Mouse (Mus musculus) neural tube, embryonic 13.5 days (tissue): ENCODE data around the gene Sec16a. TPM values are rescaled to one million over a fixed set of nuclear protein-coding genes. Genes with fewer than 3 reads are reported as not detected.

Experiments used
- ATAC-seq: fragments of 200-750 bp; cut with Nextera tagmentation; 2 replicates; pipeline ENCODE4 v1.8.0; 2017; ENCODE audit warnings: low read depth, mild to moderate bottlenecking, moderate TSS enrichment, moderate library complexity
- H3K27ac ChIP-seq: fragments of 300-500 bp; sonication (generic); replicated peaks from 2 replicates; pipeline ENCODE4 v1.5.1; 2015; ENCODE audit warnings: moderate library complexity, mild to moderate bottlenecking, inconsistent platforms
- H3K27me3 ChIP-seq: fragments of 300-500 bp; sonication (generic); 2 replicates; pipeline ENCODE4 v1.6.1; 2015; ENCODE audit warnings: mild to moderate bottlenecking, inconsistent platforms
- H3K36me3 ChIP-seq: fragments of 300-500 bp; sonication (generic); 2 replicates; pipeline ENCODE4 v1.6.1; 2015; ENCODE audit warnings: mild to moderate bottlenecking, inconsistent platforms
- H3K4me1 ChIP-seq: fragments of 300-500 bp; sonication (generic); replicated peaks from 2 replicates; pipeline ENCODE4 v1.6.1; 2015; ENCODE audit warnings: inconsistent platforms
- H3K4me2 ChIP-seq: fragments of 300-500 bp; sonication (generic); 2 replicates; pipeline ENCODE4 v1.6.1; 2015; ENCODE audit warnings: inconsistent platforms, mild to moderate bottlenecking, moderate library complexity
- H3K4me3 ChIP-seq: fragments of 300-500 bp; sonication (generic); 2 replicates; pipeline ENCODE4 v1.5.1; 2015; ENCODE audit warnings: mild to moderate bottlenecking, inconsistent platforms
- H3K9ac ChIP-seq: fragments of 300-500 bp; sonication (generic); 2 replicates; pipeline ENCODE4 v1.6.1; 2015; ENCODE audit warnings: moderate library complexity, mild to moderate bottlenecking, inconsistent platforms
- H3K9me3 ChIP-seq: fragments of 300-500 bp; sonication (generic); 2 replicates; pipeline ENCODE4 v1.6.1; 2016; ENCODE audit warnings: inconsistent platforms
- WGBS: fragments of 180-500 bp; shearing (Covaris S2); methylation state at CpG from one replicate; pipeline ENCODE4 v1.1.7; 2015; 5-methylcytosine and 5-hydroxymethylcytosine counted together
- polyA plus RNA-seq: library from polyadenylated mRNA; unstranded; fragments of >200 nt; fragmentation: Nextera tagmentation; extraction: Ambion mirVana; gene quantifications from 2 replicates; pipeline ENCODE4 v1.2.1, GENCODE M21; 2015

Sec16a gene
- polyA plus RNA-seq, 1 experiment from 2014 or later, result 18.4 TPM

DNA sequence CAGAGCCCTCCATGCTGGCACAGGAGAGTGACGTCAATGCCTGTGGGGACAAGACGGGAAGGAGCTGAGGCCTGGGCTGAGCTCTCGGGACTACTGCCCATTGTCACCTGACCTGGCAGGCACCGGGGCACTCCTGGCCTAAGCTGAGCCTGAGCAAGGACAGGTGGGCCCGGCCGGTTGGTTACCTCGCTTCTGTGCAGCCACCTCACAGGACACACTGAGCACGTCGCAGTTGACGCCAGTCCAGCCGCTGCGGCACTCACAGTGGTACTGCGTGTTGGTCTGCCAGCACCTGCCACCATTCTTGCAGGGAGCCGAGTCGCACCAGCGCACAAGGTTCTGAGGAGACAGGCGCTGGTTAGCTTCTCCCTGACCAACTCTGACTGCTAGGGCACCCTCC is 26.0 kb upstream of the Sec16a start:
- H3K27me3 ChIP-seq, result no peaks in the 10 kb centered on the region
- peaks cover 81% of the 10 kb centered on the region for H3K36me3 ChIP-seq
- no peak for ATAC-seq
- 92% methylated on average over 17 of the region's 17 CpGs for WGBS
- no peak overlapping the region for H3K27ac ChIP-seq
- H3K9ac ChIP-seq, result no peak overlapping the region
- no peak overlapping the region for H3K4me2 ChIP-seq
- no peaks in the 10 kb centered on the region for H3K9me3 ChIP-seq
- peaks cover 27% of the 10 kb centered on the region for H3K4me1 ChIP-seq
- H3K4me3 ChIP-seq, result no peak overlapping the region

DNA sequence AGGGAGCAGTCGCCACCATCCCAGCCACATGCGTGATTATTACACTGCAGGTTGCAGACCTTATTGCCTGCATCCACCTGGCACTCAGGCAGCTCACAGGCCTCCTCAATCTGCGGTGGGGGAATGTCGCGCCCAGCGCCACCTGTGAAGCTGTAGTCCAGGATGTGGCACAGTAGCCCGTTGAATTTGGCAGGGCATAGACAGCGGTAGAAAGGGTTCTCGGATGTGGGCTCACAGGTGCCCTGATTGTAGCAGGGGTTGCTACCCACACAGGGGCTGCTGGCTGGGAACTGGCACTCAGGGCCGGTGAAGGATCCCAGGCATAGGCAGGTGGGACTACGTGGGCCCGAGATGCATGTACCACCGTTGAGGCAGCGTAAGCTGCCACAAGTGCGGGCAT is 23.4 kb upstream of the Sec16a start:
- H3K4me3 ChIP-seq, result no peak overlapping the region
- H3K4me2 ChIP-seq, result no peak overlapping the region
- no peak for ATAC-seq
- 93% methylated on average over 15 of the region's 15 CpGs for WGBS
- H3K27ac ChIP-seq, result no peak overlapping the region
- no peaks in the 10 kb centered on the region for H3K9me3 ChIP-seq
- peaks cover 11% of the 10 kb centered on the region for H3K4me1 ChIP-seq
- H3K36me3 ChIP-seq, result peaks cover 91% of the 10 kb centered on the region
- no peaks in the 10 kb centered on the region for H3K27me3 ChIP-seq
- no peak overlapping the region for H3K9ac ChIP-seq

DNA sequence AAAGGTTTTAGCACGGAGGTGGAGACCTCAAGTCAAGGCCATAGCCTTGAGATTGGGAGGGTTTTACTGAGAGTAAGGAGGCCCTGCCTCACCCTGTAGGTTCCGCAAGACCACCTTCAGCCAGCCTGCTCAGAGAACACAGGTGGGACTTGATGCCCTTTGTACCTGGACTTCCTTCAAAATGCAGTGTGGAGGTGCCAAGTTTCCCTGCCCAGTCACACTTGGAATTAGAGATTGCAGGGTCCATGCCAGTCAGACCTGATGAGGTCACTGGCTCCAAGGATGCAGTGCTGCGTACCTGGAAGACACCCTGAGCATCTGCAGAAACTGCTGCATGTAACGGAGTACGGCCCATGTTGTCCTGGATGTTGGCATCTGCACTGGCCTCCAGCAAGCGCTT is 18.4 kb upstream of the Sec16a start:
- Histone ChIP-seq H3K9me3 (no peaks in the 10 kb centered on the region), H3K27ac (no peak overlapping the region), H3K27me3 (no peaks in the 10 kb centered on the region), H3K36me3 (peaks cover 87% of the 10 kb centered on the region), H3K9ac (no peak overlapping the region), H3K4me1 (peaks cover 17% of the 10 kb centered on the region), H3K4me2 (no peak overlapping the region), H3K4me3 (no peak overlapping the region)
- no peak for ATAC-seq
- WGBS, result 95% methylated on average over 6 of the region's 6 CpGs

DNA sequence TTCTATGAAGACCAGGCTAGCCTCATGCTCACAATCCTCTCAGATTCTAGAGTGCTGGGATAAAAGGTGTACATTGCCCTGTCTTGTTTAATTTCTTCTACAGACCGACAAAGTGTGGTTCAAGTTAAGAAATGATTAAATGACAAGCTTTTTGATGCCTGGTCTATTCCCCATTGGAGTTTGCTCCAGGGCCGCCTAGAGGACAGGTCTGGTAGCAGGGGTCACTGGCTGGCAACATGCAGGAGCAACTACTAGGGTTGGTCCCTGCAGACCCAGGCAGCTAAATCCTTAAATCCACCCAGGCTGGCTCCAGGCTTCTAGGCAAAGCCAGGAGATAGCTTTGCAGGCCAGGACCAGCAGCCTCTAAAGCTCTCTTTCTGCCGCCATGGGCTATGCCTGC is 18.0 kb upstream of the Sec16a start:
- Histone ChIP-seq H3K27me3 (no peaks in the 10 kb centered on the region), H3K27ac (0 out of 2 replicates have a peak overlapping the region, but pooled peaks have one; percentile 14), H3K4me2 (no peak overlapping the region), H3K9me3 (no peaks in the 10 kb centered on the region), H3K4me1 (peaks cover 18% of the 10 kb centered on the region), H3K36me3 (peaks cover 84% of the 10 kb centered on the region), H3K9ac (no peak overlapping the region), H3K4me3 (no peak overlapping the region)
- WGBS, result 85% methylated on average over 3 of the region's 3 CpGs
- no peak for ATAC-seq

DNA sequence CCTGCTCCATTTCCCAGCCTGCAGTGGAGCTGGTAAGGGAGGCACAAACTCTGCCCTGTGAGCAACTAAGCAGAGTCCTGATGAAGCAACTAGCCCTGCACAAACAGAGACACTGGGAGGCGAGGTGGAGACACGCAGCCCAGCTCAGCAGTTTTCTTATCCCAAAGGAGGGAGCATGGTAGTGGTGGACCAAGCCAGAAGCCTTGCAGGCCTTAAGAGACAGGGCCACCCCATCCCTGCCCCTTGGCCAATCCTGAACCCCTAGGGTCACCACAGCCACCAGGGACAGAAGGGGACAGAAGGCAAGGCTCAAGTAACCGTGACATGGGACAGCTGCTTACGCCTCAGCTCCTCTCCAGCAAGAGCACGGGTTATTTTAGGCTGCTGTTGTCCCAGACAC is 16.7 kb upstream of the Sec16a start:
- WGBS, result 89% methylated on average over 5 of the region's 5 CpGs

DNA sequence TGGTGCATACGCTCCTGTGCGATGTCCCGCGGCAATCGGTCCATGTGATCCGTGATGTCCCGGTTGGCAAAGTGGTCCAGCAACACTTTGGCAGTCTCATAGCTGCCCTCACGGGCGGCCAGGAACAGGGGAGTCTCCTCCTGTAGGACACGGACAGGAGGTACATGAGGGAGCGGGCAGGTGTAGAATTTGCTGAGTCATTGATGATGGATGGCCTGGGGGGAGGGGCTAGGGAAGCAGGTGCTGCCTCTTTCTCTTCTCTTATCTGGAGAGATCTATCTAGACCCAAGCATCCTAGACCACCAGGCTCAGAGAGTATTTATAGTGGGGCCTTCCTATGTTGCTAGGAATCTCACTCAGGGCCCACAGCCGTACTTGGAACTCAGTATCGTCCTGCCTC is 15.8 kb upstream of the Sec16a start:
- H3K27me3 ChIP-seq, result no peaks in the 10 kb centered on the region
- H3K4me2 ChIP-seq, result no peak overlapping the region
- no peak for ATAC-seq
- no peak overlapping the region for H3K9ac ChIP-seq
- H3K4me3 ChIP-seq, result no peak overlapping the region
- 0 out of 2 replicates have a peak overlapping the region, but pooled peaks have one; percentile 33 for H3K27ac ChIP-seq
- no peaks in the 10 kb centered on the region for H3K9me3 ChIP-seq
- WGBS, result 89% methylated on average over 13 of the region's 13 CpGs
- H3K4me1 ChIP-seq, result peaks cover 18% of the 10 kb centered on the region
- H3K36me3 ChIP-seq, result peaks cover 70% of the 10 kb centered on the region

More for the DNA sequence above, 16.7 kb upstream of the Sec16a start:
- no peak for ATAC-seq
- H3K4me2 ChIP-seq, result no peak overlapping the region
- no peaks in the 10 kb centered on the region for H3K9me3 ChIP-seq
- peaks cover 76% of the 10 kb centered on the region for H3K36me3 ChIP-seq
- no peak overlapping the region for H3K9ac ChIP-seq
- H3K27ac ChIP-seq, result 0 out of 2 replicates have a peak overlapping the region, but pooled peaks have one; percentile 2
- H3K4me1 ChIP-seq, result peaks cover 18% of the 10 kb centered on the region
- H3K4me3 ChIP-seq, result no peak overlapping the region
- no peaks in the 10 kb centered on the region for H3K27me3 ChIP-seq

DNA sequence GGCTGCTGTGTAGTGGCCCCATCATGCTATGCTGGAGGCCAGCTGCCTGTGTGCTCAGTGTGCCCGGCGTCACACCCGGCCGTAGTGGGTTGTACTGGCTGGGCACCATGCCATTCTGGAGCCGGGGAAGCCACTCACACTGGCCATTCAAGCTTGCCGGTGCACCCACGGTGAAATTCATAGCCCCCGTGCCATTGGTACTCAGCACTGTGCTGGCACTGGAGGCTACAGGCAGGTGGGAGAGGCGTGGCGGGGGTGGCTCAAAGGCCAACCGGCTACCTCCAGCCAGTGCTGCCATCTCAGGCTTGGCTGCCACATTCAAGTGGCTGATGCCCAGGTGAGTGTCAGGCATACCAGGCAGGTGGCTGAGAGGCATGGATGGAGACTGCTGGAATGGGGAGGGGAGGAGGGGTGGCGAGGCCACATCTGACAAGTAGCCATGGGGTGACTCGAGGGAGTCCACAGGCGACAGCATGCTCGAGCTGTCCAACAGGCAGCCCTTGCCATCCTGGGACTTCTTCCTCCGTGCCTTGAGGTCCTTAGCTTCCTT is 15.2 kb upstream of the Sec16a start:
- no peaks in the 10 kb centered on the region for H3K9me3 ChIP-seq
- no peaks in the 10 kb centered on the region for H3K27me3 ChIP-seq
- no peak overlapping the region for H3K9ac ChIP-seq
- peak overlapping the region; percentile 33; the same call in 1 of the 2 replicates for H3K27ac ChIP-seq
- no peak for ATAC-seq
- peaks cover 67% of the 10 kb centered on the region for H3K36me3 ChIP-seq
- WGBS, result 90% methylated on average over 16 of the region's 16 CpGs
- peaks cover 18% of the 10 kb centered on the region for H3K4me1 ChIP-seq
- no peak overlapping the region for H3K4me2 ChIP-seq
- H3K4me3 ChIP-seq, result no peak overlapping the region

DNA sequence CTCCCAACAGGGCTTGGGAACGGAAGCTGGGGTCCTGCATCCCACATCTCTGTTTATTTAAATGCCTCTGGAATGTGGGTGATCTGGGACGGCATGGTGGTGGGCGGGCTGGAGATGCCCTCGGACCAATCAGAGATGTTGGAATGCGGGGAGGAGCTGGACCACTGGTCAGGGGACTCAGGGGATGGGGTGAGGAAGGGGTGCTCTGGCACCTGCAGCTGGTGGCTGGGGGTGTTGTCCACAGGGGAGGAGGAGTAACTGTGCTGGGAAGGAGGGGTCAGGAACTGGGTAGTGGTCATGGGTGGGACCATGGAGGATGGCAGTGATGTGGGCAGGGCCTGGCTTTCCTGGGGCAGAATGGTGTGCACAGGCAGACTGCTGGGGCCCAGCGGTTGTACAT is 14.5 kb upstream of the Sec16a start:
- Histone ChIP-seq H3K9me3 (no peaks in the 10 kb centered on the region), H3K4me2 (no peak overlapping the region), H3K27ac (peak overlapping the region; percentile 33), H3K36me3 (peaks cover 60% of the 10 kb centered on the region), H3K9ac (no peak overlapping the region), H3K27me3 (no peaks in the 10 kb centered on the region), H3K4me1 (peaks cover 18% of the 10 kb centered on the region), H3K4me3 (no peak overlapping the region)
- 34% methylated on average over 6 of the region's 6 CpGs for WGBS
- no peak; the same call in 1 of the 2 replicates for ATAC-seq

DNA sequence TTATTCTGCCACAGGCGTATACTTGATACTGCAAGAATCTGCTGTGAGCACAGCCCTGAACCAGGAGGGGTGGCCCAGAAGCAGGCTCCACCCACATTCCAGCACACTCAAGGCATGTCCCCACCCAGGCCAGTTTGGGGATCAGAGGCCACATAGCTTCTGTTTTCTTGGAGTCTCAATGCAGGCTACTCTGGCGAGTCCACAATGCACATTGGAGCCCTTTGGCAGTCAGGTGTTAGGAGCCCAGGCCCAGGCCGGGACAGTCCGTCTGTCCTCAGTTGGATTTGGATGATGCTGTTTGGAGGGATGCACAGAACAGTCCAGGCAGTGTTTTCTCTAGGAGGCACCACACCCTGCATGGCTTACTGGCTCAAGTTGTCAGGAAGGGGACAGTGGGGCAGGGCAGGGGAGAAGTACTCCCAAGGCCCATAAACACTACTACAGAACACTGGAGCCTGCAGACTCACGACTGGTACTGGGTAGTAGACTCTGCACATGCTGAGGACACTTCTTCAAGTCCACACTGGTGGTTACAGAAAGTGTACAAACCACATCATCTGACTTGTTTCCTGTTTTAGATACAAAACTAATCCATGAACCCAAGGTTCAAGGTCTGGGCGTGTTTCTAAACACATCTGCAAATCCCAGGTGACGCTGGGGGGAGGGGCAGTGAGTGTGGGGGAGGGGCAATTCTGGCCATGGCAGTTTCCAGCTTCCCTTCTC is 13.5 kb upstream of the Sec16a start:
- Histone ChIP-seq H3K4me1 (peaks cover 18% of the 10 kb centered on the region), H3K27me3 (no peaks in the 10 kb centered on the region), H3K4me3 (no peak overlapping the region), H3K4me2 (no peak overlapping the region), H3K36me3 (peaks cover 51% of the 10 kb centered on the region), H3K9ac (no peak overlapping the region), H3K27ac (peak overlapping the region; percentile 33; the same call in 1 of the 2 replicates), H3K9me3 (no peaks in the 10 kb centered on the region)
- no peak for ATAC-seq
- WGBS, result 45% methylated on average over 7 of the region's 7 CpGs

DNA sequence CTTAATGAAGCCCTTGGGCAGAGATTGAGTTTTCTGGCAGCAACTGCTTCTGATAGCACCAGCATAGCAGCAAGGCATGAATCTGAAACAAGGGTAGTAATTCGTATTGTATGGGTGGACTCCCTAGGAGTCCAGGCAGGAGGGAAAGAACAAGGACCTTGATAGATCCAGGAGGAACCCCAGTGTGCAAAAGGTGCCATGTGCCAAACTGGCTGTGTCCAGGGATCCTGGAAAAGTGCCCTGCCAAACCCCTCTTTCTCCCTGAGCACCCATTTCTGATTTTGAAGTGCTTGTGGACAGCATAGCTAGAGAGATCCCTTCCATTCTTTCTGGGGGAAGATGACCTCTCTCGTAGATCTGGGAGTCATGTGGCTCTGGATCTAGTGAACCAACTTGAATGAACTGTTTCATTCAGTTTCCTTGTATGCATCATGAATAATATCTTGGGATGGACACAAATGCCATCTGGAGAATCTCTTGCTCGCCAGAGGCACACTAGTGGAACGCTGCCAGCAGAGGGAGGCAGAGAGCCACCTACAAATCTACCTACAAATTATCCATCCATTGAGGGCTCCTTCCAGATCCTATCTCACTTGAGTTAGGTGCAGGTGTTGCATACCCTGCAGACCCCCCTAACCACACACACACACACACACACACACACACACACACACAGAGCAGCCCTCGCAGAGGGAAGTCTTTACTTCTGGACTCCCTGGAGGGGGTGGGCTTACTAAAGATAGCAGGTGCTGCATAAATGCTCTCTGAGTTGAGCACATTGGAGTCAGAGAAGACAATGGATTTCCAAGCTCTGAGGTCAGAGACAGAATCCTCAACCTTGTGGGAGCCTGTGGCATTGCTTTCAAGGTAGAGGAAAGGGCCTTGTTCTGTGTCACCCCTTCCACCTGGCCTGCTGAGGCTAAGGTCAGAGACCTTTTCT is 4.4 kb upstream of the Sec16a start:
- Histone ChIP-seq H3K9me3 (no peaks in the 10 kb centered on the region), H3K9ac (peak overlapping the region; percentile 46; the same call in 1 of the 2 replicates), H3K4me1 (peaks cover 40% of the 10 kb centered on the region), H3K27me3 (no peaks in the 10 kb centered on the region), H3K4me2 (no peak overlapping the region), H3K4me3 (no peak overlapping the region), H3K36me3 (no peaks in the 10 kb centered on the region), H3K27ac (no peak overlapping the region)
- no peak for ATAC-seq
- WGBS, result 21% methylated on average over 5 of the region's 5 CpGs

DNA sequence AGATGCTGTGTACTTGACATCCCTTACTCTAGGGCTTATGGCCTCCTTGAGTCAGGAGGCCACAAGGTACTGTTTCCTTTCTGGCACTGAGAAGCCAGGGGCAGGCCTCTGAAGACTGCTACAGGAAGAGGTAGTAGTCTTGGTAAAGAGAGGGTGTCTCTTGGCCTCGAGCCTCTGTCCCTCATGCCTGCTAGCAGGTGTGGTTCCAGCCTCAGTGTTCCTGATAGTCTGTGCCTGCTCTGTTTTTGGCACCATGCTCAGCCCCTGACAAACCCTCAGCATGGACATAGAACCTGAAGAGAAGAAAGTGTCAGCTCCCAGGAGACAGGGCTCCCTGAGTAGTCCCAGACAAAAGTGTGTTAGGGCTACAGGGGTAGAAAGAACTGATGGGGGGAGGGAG is 2.4 kb upstream of the Sec16a start:
- H3K4me2 ChIP-seq, result no peak overlapping the region
- peaks cover 57% of the 10 kb centered on the region for H3K4me1 ChIP-seq
- no peak overlapping the region for H3K4me3 ChIP-seq
- no peak for ATAC-seq
- H3K27ac ChIP-seq, result no peak overlapping the region
- H3K36me3 ChIP-seq, result no peaks in the 10 kb centered on the region
- H3K27me3 ChIP-seq, result no peaks in the 10 kb centered on the region
- H3K9ac ChIP-seq, result peak overlapping the region; percentile 46; the same call in 1 of the 2 replicates
- H3K9me3 ChIP-seq, result no peaks in the 10 kb centered on the region
- WGBS, result 73% methylated on average over 1 of the region's 1 CpGs

DNA sequence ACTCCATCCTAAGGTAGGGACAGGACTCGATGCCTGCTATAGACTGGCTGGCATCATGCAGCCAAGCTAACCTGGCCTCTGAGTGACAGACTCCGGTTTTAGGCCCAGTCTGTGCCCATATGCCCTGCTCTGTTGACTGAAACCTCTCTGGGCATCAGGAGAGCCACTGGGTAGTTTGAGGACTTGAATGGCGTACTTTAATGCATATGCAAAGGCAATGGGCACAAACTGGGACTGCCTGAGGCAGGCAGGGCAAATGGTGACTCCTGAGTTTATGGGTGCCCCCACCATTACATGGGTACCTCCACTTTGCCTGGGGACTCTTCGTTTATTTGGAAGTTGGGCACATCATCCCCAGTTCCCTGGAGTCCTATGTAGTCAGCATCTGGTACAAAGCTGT is 1.7 kb upstream of the Sec16a start:
- H3K27ac ChIP-seq, result no peak overlapping the region
- peaks cover 2% of the 10 kb centered on the region for H3K36me3 ChIP-seq
- peak overlapping the region; percentile 89 for H3K4me3 ChIP-seq
- H3K27me3 ChIP-seq, result no peaks in the 10 kb centered on the region
- ATAC-seq, result no peak
- H3K9me3 ChIP-seq, result no peaks in the 10 kb centered on the region
- 72% methylated on average over 4 of the region's 4 CpGs for WGBS
- H3K9ac ChIP-seq, result peak overlapping the region; percentile 71
- H3K4me2 ChIP-seq, result peak overlapping the region; percentile 81
- H3K4me1 ChIP-seq, result peaks cover 60% of the 10 kb centered on the region
